Mouse (Mus musculus): ENCODE data around the gene Myo1h.
A peak's percentile ranks its signal among the peaks of the same experiment; 100 is the strongest.

- TF ChIP-seq CTCF (IDR thresholded peaks at IDR 0.05; ENCODE audit: borderline replicate concordance, control insufficient read depth, extremely low read depth, insufficient read depth, low read length, poor library complexity), result no peak
- TF ChIP-seq POLR2A (IDR thresholded peaks at IDR 0.05; ENCODE audit: control insufficient read depth, extremely low read depth, insufficient read depth, low read length, poor library complexity), result peak; percentile 71
Measured at GRCm38 (mm10) chr5:114380209-114381012, 91.4 kb downstream of the Myo1h start, which contains the start of the genes Kctd10 and Ube3b.
